Mouse (Mus musculus) testis, adult 2 months (tissue): ENCODE measurements around the gene Map2k6.

Experiments
- CTCF ChIP-seq: fragments of 200-500 bp; IDR thresholded peaks from 2 replicates; pipeline ENCODE4 v1.5.1; 2012; ENCODE audit warnings: low read depth, mild to moderate bottlenecking, inconsistent platforms, low read length, moderate library complexity; ENCODE audit not compliant: control insufficient read depth, insufficient read depth, insufficient replicate concordance
- POLR2A ChIP-seq: fragments of 200-500 bp; IDR thresholded peaks from 2 replicates; pipeline ENCODE4 v1.6.1; 2012; ENCODE audit warnings: low read depth, mild to moderate bottlenecking, inconsistent platforms, low read length, moderate library complexity; ENCODE audit not compliant: control insufficient read depth

DNA sequence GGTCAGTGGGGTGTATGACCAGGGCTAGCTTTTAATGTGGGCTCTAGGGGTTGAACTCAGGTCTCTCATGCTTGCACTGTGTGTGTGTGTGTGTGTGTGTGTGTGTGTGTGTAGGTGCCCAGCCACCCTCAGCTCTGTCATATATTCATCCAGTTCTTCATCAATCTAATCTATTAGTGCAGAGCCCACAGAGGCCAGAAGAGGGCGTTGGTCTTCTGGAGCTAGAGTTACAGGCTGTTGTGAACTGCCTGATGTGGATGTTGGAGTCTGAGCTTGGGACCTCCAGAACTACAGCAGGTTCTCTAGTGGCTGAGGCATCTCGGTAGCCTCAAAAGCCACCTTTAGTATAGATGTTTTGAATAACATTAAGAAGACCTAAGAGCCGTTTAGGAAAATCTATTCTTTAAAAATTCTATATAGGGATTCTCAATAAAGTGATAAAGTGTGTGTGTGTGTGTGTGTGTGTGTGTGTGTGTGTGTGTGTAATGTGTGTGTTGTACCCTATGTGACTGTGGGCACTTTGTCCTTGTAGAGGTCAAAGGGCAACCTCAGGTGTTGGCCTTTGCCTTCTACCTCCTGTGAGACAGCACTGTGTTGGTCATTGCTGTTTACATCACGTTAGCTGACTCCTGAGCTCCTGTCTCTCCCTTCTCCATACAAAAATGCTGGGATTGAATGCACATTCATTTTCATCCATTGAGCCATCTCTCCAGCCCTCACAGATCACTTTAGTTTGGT lies 96.6 kb downstream of the Map2k6 start:
- TF ChIP-seq POLR2A (no peak), CTCF (no peak)
